Mouse (Mus musculus): ENCODE results near the gene Chst8.

Gene Chst8

DNA sequence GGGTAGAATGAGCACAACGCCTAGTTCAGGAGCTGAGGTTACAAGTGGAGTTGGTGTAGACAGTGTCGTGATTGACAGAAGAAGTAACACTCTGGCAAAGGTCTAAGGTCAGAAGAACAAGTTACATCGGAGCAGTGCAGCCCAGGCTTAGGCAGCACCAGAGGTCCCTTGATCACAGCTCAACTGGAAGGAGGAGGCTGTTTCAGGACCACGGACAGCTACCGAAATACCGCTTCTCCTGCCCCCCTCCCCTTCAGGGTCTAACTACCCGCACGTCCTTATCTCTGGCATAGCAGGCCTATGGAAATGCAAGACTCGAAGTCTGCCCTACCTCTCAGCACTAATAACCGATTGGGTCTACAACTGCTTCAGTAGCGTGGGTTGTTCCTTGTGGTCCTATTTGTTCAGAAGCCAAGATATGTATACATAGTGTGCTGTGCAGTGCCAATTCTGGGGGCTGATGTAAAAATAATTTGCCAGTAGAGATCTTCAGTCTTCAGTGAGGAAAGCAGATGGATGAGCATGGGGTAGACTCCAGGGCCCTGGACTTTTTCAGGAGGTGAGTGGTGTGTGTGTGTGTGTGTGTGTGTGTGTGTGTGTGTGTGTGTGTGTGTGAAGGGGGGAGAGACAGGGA is 109.7 kb downstream of the Chst8 start:
- no peak for DNase-seq

DNA sequence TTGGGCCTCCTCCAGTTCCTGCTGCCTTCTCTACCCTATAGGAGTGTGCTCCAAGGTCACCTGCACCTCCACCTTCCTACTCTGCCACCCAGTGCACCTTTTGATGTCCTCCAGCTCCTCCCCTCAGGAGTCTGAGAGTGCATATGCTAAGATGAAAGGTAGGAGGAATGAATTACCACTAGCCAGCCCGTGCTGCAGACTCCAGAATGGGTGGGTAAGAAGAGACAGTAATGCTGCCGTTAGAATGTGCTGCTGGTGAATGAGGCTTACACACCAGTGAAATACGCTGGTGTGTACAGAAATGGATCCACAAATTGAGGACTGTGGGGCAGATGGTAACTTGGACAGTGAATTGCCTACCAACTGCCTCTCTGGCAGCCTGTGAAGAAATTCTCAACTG is 112.6 kb downstream of the Chst8 start:
- DNase-seq = no peak

DNA sequence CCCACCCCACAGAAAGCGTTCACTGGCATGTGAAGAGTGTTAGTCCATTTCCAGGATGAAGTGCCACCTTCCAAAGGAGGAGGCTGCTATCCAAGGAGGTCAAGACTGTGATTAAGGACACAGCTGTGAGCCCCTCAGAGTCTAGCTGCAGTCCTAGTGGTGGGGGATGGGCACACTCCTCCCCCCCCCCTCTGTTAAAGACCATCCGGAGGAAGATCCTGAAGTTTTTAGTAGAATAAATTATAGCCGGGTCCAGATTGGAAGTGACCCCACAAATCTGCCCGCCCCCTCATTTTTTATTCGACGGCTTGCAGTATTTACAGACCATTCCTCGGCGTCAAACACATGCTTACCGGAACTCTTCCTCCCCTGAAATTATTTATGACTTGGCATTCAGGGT is 114.3 kb downstream of the Chst8 start:
- DNase-seq = no peak

DNA sequence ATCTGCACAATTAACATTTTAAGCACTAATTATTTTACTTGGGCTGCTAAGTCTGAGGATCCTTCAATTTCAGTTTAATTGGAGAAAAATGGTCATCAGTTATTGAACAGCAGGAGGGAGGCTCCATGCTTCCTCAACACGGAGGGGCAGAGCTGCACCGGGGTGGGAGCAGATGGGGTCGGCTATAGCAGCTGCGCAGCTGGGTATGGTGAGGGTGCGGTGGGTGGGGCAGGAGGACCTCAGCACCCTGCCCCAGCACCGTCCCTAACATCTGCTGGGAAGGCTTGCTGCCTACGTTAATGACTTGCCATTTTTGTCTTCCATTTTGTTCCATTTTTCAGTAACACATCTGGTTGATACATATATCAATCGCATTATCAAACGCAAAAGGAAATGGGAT is 116.4 kb downstream of the Chst8 start:
- DNase-seq = no peak

DNA sequence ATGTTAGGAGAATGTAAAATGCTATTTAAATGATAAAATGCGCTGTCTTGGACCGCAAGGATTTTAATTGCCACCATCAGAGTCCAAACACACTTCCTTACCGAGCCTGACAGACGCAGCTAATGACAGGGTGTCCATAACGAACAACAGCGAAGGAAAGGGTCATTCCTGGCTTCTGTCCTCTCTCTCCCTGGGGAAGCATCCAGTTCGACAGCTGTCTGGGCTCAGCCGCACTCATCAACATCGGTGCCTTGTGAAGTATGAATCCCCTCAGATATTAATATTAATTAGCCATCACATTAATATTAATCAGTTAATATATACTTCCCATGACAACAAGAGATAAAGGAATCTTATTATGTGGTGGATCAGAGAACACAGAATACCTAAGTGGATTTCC is 117.6 kb downstream of the Chst8 start:
- DNase-seq = no peak

DNA sequence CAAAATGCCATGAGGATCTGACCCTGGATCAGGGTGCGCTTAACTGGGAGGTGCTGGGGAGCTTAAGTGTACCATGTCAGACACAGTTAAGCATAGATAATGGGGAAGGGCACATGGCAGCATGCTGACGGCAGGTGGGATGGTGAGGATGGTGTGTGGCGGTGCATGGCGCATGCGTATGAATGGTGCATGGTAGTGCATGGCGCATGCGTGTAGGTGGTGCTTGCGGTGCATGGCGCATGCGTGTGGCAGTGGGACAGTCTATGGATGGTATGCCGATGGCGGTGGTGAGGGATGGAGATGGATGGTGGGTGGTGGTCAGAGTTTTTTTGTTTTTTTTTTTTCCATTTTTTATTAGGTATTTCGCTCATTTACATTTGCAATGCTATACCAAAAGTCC is 118.6 kb downstream of the Chst8 start:
- DNase-seq = no peak

DNA sequence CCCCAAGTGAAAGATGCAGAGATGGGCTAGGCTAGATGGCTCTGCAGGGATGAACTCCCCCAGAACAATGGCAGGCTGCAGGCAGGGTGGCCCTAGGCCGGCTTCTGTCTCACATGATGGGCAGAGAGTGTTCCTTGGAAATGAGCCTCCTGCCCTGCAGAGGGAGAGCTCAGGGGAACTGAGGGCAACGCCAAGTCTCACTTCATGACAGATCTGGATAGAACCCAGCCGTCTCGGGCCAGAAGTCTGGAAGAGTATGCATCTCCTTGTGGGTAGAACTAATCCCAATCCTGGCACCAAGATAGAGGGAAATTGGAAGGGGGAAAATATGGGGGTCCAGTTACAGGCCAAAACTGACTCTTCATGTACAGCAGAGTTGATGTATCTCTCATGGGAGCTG is 119.4 kb downstream of the Chst8 start:
- DNase-seq = no peak

DNA sequence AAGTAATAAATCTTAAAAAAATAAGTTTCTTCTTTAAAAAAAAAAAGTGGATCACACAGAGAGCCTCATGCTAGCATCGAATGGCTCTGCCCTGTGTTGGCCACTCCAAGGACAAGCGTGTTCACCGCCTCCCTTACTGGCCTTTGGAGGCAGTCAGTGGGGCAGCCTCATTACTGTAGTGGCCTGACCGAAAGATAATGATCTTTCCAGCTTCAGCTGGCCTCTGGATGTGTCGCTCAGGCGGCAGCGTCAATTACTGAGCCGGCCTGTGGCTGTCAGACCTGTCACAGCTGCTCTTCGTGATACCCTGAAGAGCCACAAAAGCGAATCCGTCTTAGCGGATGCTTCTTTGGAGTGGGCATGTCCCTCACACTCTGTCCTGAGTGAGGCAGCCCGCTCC is 122.4 kb downstream of the Chst8 start:
- DNase-seq = no peak

DNA sequence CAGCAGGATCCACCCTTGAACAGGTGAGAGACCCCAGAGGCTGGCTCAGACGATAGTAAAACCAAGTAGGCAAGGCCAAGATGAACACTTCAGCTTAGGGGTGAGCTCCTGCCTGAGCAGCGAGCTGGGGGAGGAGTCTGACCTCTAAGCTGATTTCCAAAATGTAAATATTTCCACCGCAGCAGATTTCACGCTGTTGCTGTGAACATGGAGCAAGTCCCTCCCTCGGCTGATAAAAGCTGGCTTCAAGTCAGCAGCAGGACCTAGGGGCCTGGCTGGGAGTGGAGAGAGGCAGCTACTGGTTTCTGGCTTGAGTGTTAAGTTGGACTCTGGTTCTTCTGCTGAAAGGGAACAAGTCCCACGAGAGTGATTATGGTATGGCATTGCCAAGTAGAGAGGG is 123.5 kb downstream of the Chst8 start:
- DNase-seq = no peak

DNA sequence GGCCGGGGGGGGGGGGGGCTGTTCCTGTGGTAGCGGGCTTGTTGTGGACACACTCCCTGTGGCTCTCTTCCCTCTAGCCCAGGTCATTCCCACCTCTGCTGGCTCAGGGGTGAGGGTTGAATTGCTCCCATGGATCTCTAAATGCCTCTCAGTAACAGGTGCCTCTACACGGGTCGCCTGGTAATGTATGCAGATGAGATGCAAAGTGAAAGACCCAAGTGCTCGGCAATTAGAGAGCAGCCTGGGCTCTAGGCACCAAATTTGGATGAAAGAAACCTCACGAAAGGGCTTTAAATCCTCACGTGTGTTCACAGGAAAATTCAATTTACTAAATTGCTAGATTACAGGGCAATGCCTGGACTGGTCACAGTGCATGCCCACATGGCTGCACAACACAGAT is 126.7 kb downstream of the Chst8 start:
- DNase-seq = no peak

DNA sequence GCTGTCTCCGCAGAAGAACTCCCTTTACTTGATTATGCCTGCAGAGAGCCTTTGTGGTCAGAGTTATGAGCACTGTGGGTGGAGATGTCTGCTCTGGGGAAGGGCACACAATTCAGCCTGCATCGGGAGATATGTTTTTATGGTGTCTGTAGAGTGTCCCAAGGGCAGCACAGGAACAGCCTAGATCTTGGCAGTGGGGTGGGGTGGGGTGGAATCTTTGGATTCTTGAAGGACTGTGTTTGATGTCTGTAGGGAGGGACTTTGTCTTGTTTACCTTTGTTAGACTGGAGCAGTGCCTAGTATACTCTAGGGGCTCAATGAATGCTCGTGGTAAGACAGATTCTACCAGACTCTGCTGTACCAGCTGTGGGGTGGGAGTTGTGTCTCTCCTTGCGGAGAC is 127.3 kb downstream of the Chst8 start:
- no peak for DNase-seq

DNA sequence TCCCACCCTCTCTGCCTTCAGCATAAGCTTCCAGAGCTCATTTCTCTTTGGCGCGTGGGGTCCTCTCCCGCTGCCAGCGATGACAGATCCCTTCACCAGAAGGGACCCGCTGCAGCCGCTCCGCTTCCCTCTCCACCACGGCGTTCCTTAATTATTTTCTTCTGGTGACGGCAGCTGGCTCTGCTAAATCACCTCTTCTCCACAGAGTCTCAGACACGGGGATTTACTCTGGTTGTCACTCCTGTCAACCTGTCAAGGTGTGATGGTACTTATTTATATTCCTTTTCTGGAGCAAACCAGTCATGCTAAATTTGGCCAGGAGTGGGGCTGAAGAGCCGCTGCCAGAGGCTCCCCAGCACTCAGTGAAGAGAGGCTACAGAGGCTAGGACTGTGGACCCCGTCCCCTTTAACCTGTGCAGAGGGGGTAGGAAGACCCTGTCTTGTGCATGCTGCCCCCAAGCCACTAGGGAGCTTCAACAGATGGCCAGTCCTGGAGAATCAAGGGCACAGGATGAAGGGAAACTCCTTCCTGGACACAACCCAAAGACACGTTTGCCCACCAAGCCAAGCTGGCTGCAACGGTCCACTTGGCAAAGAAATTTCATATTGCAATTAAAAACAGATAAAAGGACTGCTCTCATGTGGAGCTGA is 131.6 kb downstream of the Chst8 start:
- DNase-seq = no peak

DNA sequence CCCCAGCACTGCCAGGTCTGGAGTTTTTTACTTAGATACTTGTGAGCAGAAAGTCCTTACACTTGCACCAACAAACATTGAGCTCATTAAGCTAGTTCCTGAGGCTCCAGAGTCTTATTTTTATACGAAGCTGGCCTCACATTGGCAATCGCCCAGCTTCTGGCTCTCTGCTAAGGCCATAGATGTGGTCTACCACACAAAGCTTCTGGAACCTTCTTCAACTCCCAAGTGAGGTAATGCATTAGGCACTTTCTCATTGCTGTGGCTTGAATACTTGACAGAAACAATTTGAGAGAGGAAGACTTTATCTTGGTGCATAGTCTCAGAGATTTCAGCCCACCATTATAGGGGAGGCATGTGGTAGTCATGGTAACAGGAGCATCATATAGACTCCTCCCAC is 132.6 kb downstream of the Chst8 start:
- DNase-seq = no peak

DNA sequence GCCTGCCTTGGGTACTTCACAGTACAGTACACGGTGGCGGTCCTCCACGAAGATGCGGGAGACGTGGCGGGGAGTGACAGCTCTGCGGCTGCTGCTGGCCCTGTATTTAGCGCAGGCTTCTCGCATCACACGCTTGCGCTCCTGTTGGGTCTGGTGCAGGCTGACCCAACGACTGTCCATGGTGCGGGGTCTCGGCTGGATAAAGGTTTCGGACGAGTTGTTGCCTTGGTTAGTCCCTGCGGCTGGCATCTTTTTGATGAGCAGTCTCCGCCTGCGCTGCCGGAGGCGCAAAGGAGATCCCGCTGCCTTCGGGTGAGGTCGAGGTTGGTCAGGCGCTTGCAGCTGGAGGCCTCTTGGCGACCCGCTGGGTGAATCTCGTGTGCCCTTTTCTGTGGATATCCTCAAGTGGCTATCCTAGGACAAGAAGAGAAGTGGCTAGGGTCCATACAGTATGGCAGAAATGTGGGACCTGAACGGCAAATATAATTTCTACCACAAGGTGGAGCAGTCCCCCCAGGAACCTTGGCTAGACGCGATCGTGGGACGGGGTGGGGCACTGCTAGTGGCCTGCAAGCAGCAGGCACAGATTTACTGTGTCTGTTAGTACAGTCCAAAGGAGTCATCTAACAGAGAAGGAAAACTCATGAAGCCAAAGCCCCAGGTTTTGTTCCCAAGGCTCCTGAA is 136.5 kb downstream of the Chst8 start:
- peak; percentile 59 to 68 for DNase-seq

DNA sequence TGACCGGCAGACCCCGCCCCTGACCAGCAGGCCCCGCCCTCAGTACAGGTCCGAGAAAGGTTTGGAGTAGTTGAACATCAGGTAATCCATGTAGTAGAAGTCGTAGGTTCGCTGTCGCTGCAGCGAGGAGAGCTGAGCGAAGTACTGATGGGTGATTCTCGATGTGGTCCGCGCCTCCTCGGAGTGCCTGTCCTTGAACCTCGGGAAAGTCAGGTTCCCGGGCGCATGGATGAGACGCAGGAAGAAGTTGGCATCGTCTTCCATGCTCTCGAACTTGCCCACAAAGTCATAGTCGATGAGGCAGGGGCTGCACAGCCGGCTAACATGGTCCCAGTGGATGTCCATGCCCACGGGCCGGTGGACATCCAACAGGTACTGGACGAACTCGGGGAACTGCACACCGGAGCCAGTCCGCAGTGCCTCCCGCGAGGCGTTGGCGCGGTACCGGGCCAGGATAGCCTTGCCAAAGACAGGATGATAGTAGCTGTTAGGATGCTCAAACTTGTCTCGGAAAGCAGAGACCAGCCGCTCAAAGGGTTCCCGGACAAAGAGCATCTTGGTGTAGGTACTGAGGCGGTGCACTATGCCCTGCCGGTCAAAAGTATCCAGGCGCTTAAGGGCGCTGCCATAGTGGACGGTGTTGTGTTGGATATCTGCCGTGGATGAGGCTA is 137.3 kb downstream of the Chst8 start:
- DNase-seq = no peak

DNA sequence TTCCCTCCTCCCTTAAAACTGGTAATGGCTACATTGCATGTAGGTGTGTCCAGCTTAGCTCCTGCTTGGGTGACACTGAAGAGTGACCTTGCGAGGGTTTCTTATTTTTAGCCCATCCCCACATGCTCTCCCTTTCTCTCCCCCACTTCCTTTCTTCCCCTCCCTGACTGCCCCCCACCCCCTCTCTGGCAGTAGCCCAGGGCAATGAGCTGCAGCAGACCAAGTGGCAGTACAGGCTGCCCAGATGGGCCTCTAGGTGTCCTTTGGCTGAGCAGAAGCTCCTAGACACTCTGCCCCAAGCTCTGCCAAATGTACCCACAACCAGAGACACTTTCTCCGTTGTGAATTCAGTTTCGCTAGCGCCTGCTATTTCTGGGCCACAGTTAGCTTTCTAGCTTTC is 139.6 kb downstream of the Chst8 start:
- no peak for DNase-seq

DNA sequence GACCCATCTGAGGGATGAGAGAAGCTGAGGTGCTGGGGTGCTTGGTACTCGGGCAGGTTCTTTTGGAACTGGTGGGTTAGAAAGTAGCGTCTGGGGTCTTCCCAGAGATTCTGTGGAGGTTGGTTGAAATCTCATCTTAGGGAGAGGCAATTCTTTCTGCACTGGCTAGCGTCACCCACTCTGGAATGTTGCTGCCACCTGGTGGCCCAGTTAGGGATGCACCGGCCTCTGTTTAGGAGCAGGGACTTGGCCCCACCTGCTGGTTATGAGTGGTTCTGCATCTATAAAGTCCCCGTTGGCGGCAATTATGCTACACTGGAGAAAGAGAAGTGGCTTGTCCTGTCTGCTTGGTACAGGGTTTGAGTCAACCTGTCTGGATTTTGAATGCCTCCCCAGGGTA is 140.6 kb downstream of the Chst8 start:
- DNase-seq = peak; percentile 85 to 86

DNA sequence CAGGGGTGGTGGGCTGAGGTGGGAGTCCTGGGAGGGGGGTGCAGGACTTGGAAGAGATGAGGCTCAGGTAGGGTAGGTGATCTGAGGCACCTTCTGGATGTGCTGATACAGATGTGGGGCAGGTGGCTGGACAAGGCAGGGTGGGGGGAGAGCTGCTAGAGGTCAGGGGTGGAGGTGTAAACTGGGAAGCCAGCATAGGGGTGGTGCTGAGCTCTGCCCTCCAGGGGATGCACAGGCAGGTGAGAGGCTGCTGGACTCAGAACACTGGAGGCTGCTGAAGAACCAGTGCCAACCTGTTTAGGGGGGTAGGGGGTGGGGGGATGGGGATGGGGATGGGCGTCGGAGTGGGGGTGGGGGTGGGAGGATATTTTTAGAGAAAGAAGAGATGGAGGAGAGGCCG is 141.7 kb downstream of the Chst8 start:
- DNase-seq = no peak

DNA sequence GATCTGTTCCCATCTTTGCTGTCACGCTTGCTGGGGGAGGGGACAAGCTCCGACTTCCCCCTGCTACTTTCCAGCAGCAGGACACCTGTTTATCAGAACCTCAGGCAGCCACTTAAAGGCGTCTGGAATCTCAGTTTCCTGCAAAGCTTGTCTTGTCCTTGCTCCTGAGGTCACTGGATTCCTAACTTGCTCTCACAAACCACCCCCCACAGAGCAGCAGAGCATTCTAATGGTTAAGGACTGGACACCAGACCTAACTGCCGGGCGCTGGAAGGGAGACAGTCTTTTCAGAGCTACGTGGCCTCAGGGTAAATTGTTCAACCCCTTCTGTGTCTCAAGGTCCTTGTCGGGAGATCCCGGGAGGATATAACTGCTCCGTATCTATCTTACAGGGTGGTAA is 143.2 kb downstream of the Chst8 start:
- no peak for DNase-seq

DNA sequence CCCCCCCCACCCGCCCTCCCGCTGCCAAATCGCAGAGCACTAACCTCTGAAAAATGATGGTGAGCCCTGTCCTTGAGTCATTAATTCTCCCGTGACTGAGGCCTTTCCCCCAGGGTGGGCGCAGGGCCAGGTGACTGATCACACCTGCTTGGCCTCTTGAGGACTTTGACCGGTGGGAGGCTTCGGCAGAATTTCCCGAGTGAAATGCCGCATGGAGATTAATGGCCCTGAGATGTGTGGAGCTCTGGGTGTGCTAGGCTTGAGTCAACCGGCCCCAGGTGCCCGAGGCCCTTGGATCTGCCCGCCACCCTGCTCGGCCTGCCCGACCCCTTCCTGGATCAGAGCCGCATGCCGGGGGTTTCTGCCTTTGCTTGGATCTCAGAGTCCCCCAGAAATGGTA is 144.6 kb downstream of the Chst8 start:
- no peak for DNase-seq

DNA sequence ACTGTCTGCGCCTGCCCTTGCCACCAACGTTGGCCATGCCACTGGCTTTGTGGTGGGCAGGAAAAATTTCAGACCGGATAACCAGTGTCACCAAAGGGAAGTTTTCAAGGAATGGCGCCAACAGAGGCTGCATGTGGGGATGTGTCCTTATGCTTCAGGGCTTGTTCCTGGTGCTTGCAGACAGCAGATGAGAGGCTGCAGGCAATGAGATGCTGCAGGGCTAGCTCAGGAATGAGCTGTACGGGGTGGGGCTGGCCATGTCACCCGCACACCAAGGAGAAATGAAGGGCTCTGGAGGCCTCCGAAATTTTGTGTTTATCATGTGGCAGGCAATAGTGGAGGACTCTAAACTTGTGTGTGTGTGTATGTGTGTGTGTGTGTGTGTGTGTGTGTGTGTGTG is 149.4 kb downstream of the Chst8 start:
- DNase-seq = no peak

DNA sequence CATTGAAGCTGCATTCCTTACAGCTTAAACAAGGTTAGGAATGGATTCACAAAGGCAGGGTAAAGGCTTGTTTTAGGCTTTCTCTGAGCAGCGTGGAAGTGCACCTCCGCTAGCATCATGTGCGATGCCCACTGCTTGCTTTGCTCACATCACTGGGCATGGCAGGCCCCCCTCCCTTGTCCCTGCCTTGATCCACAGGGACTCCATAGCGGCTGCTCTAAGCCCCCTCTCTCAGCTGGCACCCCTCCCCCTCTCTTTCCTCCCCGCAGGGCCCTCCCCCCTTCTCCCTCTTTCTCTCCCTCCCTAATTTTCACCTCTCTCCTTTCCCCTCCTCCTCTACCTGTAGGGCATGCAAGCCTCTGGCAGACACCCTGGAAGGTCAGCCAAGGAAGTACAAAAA is 150.3 kb downstream of the Chst8 start:
- DNase-seq = no peak

DNA sequence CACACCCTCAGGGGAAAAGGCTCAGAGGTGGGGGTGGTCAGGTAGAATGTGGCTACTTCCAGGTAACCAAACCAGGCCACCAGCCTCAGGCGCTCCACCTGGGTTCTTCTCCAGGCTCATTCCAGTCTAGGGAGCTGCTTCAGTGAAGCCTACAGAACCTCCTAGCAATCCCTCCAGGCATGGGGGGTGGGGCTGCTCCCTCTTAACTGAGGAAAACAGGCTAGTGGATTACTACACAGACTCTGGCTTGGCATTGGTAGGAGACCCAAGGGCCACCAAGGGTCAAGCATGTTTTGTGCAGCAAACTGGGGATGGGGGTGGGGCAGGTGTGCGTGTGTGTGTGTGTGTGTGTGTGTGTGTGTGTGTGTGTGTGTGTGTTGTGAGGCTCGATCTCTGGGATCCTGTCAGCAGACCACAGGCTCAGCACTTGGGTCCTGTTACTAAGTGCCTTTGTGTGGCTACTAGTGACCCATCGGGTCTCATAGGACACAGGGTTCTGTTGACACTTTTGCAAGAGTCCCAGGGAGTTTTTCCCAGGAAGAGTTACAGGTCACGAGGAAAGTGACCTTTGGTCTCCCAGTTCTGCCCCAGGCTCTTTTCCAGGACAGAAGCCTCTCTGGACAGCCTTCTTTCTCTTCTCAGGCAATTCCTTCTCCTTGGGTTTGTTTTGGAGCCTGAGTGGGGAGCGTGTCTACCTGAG is 153.0 kb downstream of the Chst8 start:
- DNase-seq = no peak

Measured in B cell, adult 2 months (primary cell).